Mouse (Mus musculus): ENCODE results near the gene Dtl. TPM values are rescaled to one million over a fixed set of nuclear protein-coding genes. Genes with fewer than 3 reads are reported as not detected.

Gene Dtl
- total RNA-seq (2023): 1 to 10 TPM; 9.2 to 9.5 TPM

GRCm38 (mm10) chr1:191575458-191576247 is at the start of gene Dtl, which contains the start of gene Ints7:
Dtl (minus strand) TSS chr1:191575544.
Ints7 (plus strand) TSS chr1:191575636.

Other genes with a start within 250 kb of the Dtl start
- 10 to 100 TPM in 1 of 2 experiments, 1 to 10 TPM in 1; 8.6 to 10.2 TPM for gene Tmem206, start 249.6 kb downstream of the Dtl start, total RNA-seq (2023)
- 100 to 1,000 TPM; 318 to 323 TPM for gene Ppp2r5a, start 172.3 kb downstream of the Dtl start, total RNA-seq (2023)
- 10 to 100 TPM; 50.4 to 53.4 TPM for gene Ints7, start 92 bp upstream of the Dtl start, total RNA-seq (2023)
- gene Lpgat1, start 142.3 kb upstream of the Dtl start, total RNA-seq (2023): 10 to 100 TPM; 21.8 to 29.3 TPM
- gene Nek2, start 245.9 kb upstream of the Dtl start, total RNA-seq (2023): 1 to 10 TPM in 1 of 2 experiments, under 1 TPM in 1; 0.80 to 2.0 TPM

All from T-cell, adult 66 days (primary cell).